Mouse (Mus musculus) splenic B cell, adult 2 months (primary cell): ENCODE results near the gene Ccdc138.

Experiments used
- DNase-seq: peaks from one replicate; pipeline ENCODE4 v3.0.0-alpha.2; 2011; ENCODE audit warnings: low read depth, low spot score
- H3K27me3 ChIP-seq: 2 replicates; pipeline ENCODE4 v1.6.1; 2012; ENCODE audit warnings: mild to moderate bottlenecking, low read length, moderate library complexity, mixed read lengths; ENCODE audit not compliant: control insufficient read depth, poor library complexity, insufficient read depth, severe bottlenecking
- H3K36me3 ChIP-seq: 2 replicates; pipeline ENCODE4 v1.6.1; 2012; ENCODE audit warnings: mild to moderate bottlenecking, low read length, moderate library complexity, mixed read lengths; ENCODE audit not compliant: control insufficient read depth, poor library complexity, insufficient read depth, severe bottlenecking

The Ccdc138 gene

GRCm38 (mm10) chr10:58497320-58498284 is at the start of gene Ccdc138:
Ccdc138 (plus strand) TSS chr10:58497948.
- DNase-seq: peak; percentile 95
- no peaks in the 10 kb centered on the region for H3K27me3 ChIP-seq
- peaks cover 9% of the 10 kb centered on the region; the same call in 1 of the 2 replicates for H3K36me3 ChIP-seq

DNA sequence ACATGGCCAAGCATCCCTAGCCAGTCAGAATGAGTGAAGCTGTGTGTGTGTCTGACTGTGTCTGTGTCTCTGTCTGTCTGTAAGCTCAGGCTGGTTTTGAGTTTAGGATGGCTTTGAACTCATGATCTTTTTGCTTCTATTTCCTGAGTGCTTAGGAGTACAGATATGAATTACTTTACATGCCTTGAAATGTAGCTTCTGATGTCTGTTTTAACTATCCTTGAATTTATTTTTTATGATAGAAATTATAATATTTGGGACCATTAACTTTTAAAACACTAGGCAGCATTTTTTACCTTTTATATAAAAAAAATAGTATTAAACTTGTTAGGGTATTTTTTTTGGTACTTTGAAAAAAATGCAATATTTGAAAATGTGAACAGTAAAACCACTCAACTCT is 46.2 kb upstream of the Ccdc138 start:
- Histone ChIP-seq H3K27me3 (no peaks in the 10 kb centered on the region), H3K36me3 (peaks cover 7% of the 10 kb centered on the region; the same call in 1 of the 2 replicates)
- no peak for DNase-seq

DNA sequence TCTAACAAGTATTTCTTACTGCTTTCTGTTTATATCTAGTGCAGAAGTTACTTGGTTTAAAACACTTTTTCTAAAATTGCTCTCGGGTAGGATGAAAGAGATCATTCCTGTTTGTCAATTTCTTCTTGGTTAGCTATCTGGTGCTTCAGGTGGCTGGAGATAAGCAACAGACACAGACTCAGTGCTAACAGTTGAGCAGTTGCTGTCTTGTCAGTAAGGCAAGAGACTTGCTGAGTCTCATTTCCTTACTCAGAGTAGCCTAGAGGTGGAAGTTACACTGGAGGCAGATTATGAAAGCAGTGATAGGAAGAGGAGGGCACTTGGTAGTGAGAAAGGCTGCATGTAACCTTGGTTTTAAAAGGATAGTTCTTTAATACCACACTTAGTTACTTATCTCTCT is 45.6 kb upstream of the Ccdc138 start:
- no peak for DNase-seq
- peaks cover 7% of the 10 kb centered on the region; the same call in 1 of the 2 replicates for H3K36me3 ChIP-seq
- no peaks in the 10 kb centered on the region for H3K27me3 ChIP-seq

GRCm38 (mm10) chr10:58459896-58460295 is 37.9 kb upstream of the Ccdc138 start:
- peak; percentile 10 for DNase-seq
- H3K27me3 ChIP-seq: no peaks in the 10 kb centered on the region

GRCm38 (mm10) chr10:58477086-58477755 is 20.5 kb upstream of the Ccdc138 start:
- H3K36me3 ChIP-seq: peaks cover 9% of the 10 kb centered on the region
- H3K27me3 ChIP-seq: no peaks in the 10 kb centered on the region
- no peak for DNase-seq

More at GRCm38 (mm10) chr10:58459896-58460295, 37.9 kb upstream of the Ccdc138 start:
- peaks cover 12% of the 10 kb centered on the region for H3K36me3 ChIP-seq

DNA sequence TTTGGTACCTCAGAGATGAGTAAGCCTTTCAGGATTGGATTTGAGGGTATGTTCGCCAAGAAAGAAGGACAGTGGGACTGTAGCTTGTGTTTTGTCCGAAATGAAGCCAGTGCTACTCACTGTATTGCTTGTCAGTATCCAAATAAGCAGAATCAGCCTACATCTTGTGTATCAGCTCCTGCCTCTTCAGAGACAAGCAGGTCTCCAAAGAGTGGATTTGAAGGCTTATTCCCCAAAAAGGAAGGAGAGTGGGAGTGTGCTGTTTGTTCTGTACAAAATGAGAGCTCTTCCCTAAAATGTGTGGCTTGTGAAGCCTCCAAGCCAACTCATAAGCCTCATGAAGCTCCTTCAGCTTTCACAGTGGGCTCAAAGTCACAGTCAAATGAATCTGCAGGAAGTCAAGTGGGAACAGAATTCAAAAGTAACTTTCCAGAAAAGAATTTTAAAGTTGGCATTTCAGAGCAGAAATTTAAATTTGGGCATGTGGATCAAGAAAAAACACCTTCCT is 19.6 kb upstream of the Ccdc138 start:
- no peaks in the 10 kb centered on the region for H3K27me3 ChIP-seq
- no peak for DNase-seq
- H3K36me3 ChIP-seq: peaks cover 9% of the 10 kb centered on the region

GRCm38 (mm10) chr10:58479954-58480490 is 17.7 kb upstream of the Ccdc138 start:
- H3K27me3 ChIP-seq: no peaks in the 10 kb centered on the region
- no peak for DNase-seq
- H3K36me3 ChIP-seq: peaks cover 11% of the 10 kb centered on the region

- Histone ChIP-seq H3K27me3 (no peaks in the 10 kb centered on the region), H3K36me3 (peaks cover 13% of the 10 kb centered on the region)
- DNase-seq: no peak
These were observed 6.7 kb upstream of the Ccdc138 start for GRCm38 (mm10) chr10:58491031-58491430.

GRCm38 (mm10) chr10:58495637-58496036 is 2.1 kb upstream of the Ccdc138 start:
- Histone ChIP-seq H3K36me3 (peaks cover 13% of the 10 kb centered on the region), H3K27me3 (no peaks in the 10 kb centered on the region)
- peak; percentile 6 for DNase-seq

GRCm38 (mm10) chr10:58496732-58497131 is 1.0 kb upstream of the Ccdc138 start:
- peaks cover 10% of the 10 kb centered on the region; the same call in 1 of the 2 replicates for H3K36me3 ChIP-seq
- no peak for DNase-seq
- H3K27me3 ChIP-seq: no peaks in the 10 kb centered on the region

DNA sequence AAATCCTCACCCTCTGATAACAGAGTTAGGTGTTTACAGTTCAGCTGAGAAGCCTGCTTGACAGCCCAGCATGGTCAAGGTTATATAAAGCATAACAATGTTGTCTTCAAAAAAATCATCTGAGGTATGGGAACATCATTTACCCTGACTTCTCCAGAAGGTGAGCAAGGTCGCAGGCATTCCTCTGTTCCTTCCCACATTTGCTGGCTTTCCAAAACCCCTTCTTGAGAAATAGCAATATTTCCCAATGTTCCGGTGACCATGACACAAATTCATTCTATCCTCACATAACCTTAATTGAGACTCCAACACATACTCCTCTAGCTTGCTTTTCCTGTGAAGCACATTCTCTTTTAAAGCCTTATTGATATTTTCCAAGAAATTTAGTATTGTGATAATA is 768 bp downstream of the Ccdc138 start:
- Histone ChIP-seq H3K27me3 (no peaks in the 10 kb centered on the region), H3K36me3 (peaks cover 2% of the 10 kb centered on the region; the same call in 1 of the 2 replicates)
- DNase-seq: no peak

DNA sequence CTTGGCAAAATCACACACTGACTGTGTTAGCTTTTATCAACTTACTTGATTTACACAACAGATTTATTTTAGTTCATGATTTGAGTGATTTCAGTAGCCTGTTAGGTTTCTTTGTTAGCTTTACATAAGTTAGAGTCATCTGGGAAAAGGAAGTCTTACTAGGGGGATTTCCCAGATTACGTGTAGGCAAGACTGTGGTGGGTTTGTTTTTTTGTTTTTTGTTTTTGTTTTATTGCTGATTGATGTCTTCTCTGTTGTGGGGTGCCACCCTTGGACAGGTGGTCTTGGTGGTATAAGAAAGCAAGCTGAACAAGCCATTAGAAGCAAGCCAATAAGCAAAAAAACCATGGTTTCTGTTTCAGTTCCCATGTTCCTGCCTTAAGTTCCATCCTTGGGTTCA is 31.6 kb downstream of the Ccdc138 start:
- DNase-seq: peak; percentile 10
- no peaks in the 10 kb centered on the region for H3K36me3 ChIP-seq
- no peaks in the 10 kb centered on the region for H3K27me3 ChIP-seq

DNA sequence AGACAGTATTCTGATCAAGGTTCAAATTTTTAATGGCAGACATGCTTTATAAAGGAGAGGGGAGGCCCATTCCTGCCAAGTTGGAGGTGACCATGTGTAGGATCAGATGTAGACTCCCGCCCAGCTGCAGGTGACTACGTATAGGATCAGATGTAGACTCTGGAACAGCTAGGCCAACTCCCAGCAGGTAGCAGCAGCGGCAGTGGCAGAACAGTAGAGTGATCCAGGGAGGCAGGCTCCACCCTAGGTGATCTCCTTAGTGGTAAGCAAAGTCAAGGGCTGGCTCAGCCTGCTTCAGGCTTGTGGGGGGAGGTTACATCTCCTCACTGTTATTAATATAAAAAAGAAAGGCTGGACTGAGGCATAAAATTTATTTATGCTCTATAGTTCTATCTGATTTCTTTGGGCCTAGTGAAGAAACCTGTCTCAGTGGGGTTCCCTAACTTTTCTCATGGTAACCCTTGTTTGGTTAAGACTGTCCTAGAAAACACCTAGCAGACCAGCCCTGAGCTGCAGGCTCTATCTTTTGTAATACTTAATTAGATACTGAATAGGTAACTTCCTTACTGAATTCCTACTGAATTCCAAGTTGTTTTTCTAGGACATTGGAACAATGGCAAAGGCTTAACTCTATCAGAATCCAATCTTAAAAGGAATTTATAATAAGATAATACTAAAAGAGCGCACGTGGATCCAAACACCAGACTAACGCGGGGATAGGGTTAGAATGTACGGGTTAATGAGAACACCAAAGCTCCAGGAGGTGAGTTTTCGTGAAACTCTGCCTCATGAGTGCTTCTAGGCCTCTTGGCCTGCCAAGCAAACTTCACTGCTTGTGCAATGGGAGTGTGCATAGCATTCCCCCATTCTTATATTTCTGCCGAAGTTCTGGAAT is 33.4 kb downstream of the Ccdc138 start:
- no peak for DNase-seq
- Histone ChIP-seq H3K27me3 (no peaks in the 10 kb centered on the region), H3K36me3 (no peaks in the 10 kb centered on the region)

DNA sequence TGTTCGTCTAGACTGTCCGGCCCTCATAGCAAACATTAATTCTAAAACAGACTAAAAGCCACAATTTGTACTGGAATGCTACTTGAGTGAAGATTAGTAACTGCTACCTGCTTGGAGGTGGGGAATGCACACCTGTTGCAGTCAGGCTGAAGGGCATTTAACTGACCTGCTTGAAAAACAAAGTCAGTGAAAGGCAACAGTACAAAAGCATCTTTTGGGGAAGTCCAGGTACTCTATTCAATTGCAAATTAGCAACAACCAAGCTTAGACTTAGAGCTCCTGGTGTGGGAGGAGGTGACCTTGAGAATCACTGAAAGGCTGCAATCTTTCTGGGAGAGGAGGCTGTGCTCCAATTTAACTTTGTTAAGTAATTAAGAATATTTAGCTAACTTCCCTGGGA is 34.4 kb downstream of the Ccdc138 start:
- DNase-seq: no peak
- no peaks in the 10 kb centered on the region for H3K36me3 ChIP-seq
- H3K27me3 ChIP-seq: no peaks in the 10 kb centered on the region
